Mouse (Mus musculus) small intestine, adult 2 months (tissue): Measurements from ENCODE around the gene Hacd4. TPM values are rescaled to one million over a fixed set of nuclear protein-coding genes. Genes with fewer than 3 reads are reported as not detected.

Experiments
- H3K27ac ChIP-seq: fragments of 200-500 bp; 2 replicates; pipeline ENCODE4 v1.5.1; 2012; ENCODE audit warnings: low read depth, low read length, control low read depth, inconsistent platforms; ENCODE audit not compliant: insufficient read depth
- H3K27me3 ChIP-seq: fragments of 200-500 bp; 2 replicates; pipeline ENCODE4 v1.6.1; 2012; ENCODE audit warnings: mild to moderate bottlenecking, moderate library complexity, low read length, inconsistent platforms; ENCODE audit not compliant: control insufficient read depth, insufficient read depth
- H3K36me3 ChIP-seq: fragments of 200-500 bp; 2 replicates; pipeline ENCODE4 v1.6.1; 2012; ENCODE audit warnings: mild to moderate bottlenecking, low read length, control low read depth, inconsistent platforms; ENCODE audit not compliant: control insufficient read depth, insufficient read depth
- H3K4me1 ChIP-seq: fragments of 200-500 bp; 2 replicates; pipeline ENCODE4 v1.6.1; 2012; ENCODE audit warnings: low read length, inconsistent platforms, mixed read lengths; ENCODE audit not compliant: control insufficient read depth, insufficient read depth, insufficient read length
- H3K4me3 ChIP-seq: fragments of 200-500 bp; 2 replicates; pipeline ENCODE4 v1.5.1; 2012; ENCODE audit warnings: low read depth, mild to moderate bottlenecking, control low read depth, inconsistent platforms, low read length, moderate library complexity
- CTCF ChIP-seq: fragments of 200-500 bp; IDR thresholded peaks from 2 replicates; pipeline ENCODE4 v1.5.1; 2012; ENCODE audit warnings: low read depth, mild to moderate bottlenecking, control low read depth, inconsistent platforms, low read length, moderate library complexity, mixed read lengths; ENCODE audit not compliant: insufficient replicate concordance, insufficient read length; ENCODE audit errors: extremely low read depth
- POLR2A ChIP-seq: fragments of 200-500 bp; IDR thresholded peaks from 2 replicates; pipeline ENCODE4 v1.6.1; 2012; ENCODE audit warnings: low read depth, mild to moderate bottlenecking, control low read depth, inconsistent platforms, low read length, moderate library complexity
- WGBS: fragments of 180-500 bp; shearing (Covaris S2); methylation state at CpG from one replicate; pipeline ENCODE4 v1.1.7; 2018; 5-methylcytosine and 5-hydroxymethylcytosine counted together
- polyA plus RNA-seq: library from polyadenylated mRNA; depleted of rRNA; stranded (reverse); fragments of >200 nt; gene quantifications from 2 replicates; pipeline ENCODE4 v1.2.3, GENCODE M21; 2012

Gene Hacd4
- polyA plus RNA-seq, 1 experiment = 0.41 TPM

- Histone ChIP-seq H3K36me3 (no peaks in the 10 kb centered on the region), H3K4me1 (peaks cover 6% of the 10 kb centered on the region; the same call in 1 of the 2 replicates), H3K27ac (no peak overlapping the region), H3K4me3 (no peak overlapping the region), H3K27me3 (no peaks in the 10 kb centered on the region)
- no peak for TF ChIP-seq CTCF
- TF ChIP-seq POLR2A = no peak
- WGBS = 72% methylated on average over 6 of the region's 6 CpGs
Measured at GRCm38 (mm10) chr4:88436593-88437165, 2.0 kb downstream of the Hacd4 start.

- no peak for TF ChIP-seq POLR2A
- no peak for TF ChIP-seq CTCF
- Histone ChIP-seq H3K4me3 (no peak overlapping the region), H3K4me1 (no peaks in the 10 kb centered on the region), H3K27ac (no peak overlapping the region), H3K27me3 (no peaks in the 10 kb centered on the region), H3K36me3 (no peaks in the 10 kb centered on the region)
- WGBS = 77% methylated on average over 8 of the region's 8 CpGs
Measured at GRCm38 (mm10) chr4:88432412-88433024, 6.2 kb downstream of the Hacd4 start.

DNA sequence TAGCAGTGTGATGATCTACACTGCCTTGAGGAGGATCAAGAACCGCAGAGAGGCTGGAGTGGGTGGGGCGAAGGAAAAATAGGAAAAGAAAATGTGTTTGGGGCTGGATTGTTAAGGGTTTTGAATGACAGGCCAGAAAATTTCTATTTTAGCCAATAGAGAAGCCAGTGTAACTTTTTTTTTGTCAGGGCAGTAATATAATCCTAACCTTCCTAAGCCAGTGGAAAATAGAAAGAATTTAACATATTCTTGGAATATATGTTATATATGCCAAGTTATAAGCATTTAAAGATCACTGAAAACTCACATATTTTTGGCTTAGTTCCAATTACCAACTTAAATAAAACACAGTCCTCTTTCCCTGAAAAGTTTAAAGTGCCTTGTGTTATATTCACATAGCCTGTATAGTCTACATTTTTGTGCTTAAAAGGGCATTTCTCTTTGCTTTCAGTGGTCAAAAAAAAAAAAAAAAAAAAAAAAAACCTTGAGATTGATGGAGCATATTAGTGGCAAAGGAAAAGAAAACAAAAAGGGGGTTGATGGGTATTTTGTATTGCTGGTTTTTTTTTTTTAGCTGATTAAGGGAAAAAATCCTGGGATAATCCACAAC is 11.0 kb downstream of the Hacd4 start:
- TF ChIP-seq POLR2A (no peak), CTCF (no peak)
- Histone ChIP-seq H3K4me3 (no peak overlapping the region), H3K36me3 (no peaks in the 10 kb centered on the region), H3K27me3 (no peaks in the 10 kb centered on the region), H3K4me1 (no peaks in the 10 kb centered on the region), H3K27ac (no peak overlapping the region)
- 93% methylated on average over 2 of the region's 2 CpGs for WGBS

DNA sequence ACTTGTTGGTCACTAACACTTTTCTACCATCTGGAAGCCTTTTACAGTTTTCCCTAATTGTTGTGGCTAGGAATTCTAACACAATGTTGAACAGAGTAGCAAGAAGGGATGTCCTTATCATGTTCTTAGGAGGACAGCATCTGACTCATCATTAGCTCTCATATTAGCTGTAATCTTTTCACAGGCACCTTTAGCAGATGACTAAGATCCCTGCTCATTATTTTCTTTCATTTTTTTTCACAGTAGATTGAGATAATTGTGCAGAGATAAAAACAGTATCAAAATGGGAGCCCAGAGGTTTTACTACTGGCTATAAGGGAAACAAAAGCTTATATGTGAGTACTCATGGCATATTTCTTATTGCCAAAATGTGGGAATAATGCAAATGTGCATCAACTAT is 14.2 kb downstream of the Hacd4 start:
- Histone ChIP-seq H3K4me3 (no peak overlapping the region), H3K27ac (no peak overlapping the region), H3K36me3 (no peaks in the 10 kb centered on the region), H3K4me1 (no peaks in the 10 kb centered on the region), H3K27me3 (no peaks in the 10 kb centered on the region)
- TF ChIP-seq CTCF = no peak
- no peak for TF ChIP-seq POLR2A

DNA sequence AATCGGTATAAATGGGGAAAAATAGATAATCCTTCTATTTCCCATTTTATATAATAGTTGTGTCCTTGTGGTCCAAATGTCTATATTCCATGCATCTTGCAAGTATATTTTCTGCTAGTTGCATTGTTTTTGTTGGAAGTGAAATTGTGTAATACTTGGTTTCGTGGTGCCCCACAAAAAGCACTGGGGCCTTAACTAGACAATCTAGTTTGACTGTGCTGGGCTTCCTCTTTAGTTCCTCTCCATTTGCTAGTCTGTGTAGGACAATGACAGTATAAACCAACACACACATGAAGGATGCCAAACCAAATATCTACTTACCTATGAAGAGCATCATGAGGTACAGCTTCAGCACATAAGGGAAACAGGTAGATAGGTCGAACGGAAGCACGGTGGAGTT is 19.4 kb downstream of the Hacd4 start:
- Histone ChIP-seq H3K4me3 (no peak overlapping the region), H3K36me3 (no peaks in the 10 kb centered on the region), H3K27ac (no peak overlapping the region), H3K4me1 (no peaks in the 10 kb centered on the region), H3K27me3 (no peaks in the 10 kb centered on the region)
- TF ChIP-seq CTCF (no peak), POLR2A (no peak)
- WGBS = 93% methylated on average over 5 of the region's 5 CpGs

- H3K4me3 ChIP-seq = no peak overlapping the region
- TF ChIP-seq CTCF (no peak), POLR2A (no peak)
- no peaks in the 10 kb centered on the region for H3K36me3 ChIP-seq
- no peaks in the 10 kb centered on the region for H3K4me1 ChIP-seq
- no peaks in the 10 kb centered on the region for H3K27me3 ChIP-seq
- H3K27ac ChIP-seq = no peak overlapping the region
- WGBS = 64% methylated on average over 2 of the region's 2 CpGs
Measured at GRCm38 (mm10) chr4:88415017-88415416, 23.7 kb downstream of the Hacd4 start.

DNA sequence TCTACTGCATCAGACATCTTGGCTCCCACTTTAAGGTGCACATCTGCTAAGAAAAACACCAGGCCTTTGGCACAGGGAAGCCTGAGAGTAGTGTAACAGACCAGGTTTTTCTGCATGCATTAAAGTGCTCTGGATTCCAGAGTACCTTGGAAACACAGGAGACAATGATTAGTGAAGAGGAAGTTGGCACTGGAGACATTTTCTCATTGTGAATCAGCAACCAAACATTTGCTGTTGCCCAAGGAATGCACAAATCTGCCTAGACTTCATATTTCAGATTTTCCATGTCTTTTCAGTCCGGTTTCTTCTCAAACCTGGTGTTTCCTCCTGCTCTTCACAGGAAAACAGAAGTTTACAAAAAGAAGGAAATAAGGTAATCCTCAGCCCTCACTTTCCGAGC is 26.4 kb downstream of the Hacd4 start:
- no peaks in the 10 kb centered on the region for H3K27me3 ChIP-seq
- H3K4me1 ChIP-seq = no peaks in the 10 kb centered on the region
- H3K27ac ChIP-seq = no peak overlapping the region
- TF ChIP-seq POLR2A (no peak), CTCF (no peak)
- 0 out of 2 replicates have a peak, but pooled peaks cover under 1% of the 10 kb centered on the region for H3K36me3 ChIP-seq
- no peak overlapping the region for H3K4me3 ChIP-seq
- 85% methylated on average over 2 of the region's 2 CpGs for WGBS
